8 mouse cellular contexts compared by ENCODE assay signal in the genomic region with DNA sequence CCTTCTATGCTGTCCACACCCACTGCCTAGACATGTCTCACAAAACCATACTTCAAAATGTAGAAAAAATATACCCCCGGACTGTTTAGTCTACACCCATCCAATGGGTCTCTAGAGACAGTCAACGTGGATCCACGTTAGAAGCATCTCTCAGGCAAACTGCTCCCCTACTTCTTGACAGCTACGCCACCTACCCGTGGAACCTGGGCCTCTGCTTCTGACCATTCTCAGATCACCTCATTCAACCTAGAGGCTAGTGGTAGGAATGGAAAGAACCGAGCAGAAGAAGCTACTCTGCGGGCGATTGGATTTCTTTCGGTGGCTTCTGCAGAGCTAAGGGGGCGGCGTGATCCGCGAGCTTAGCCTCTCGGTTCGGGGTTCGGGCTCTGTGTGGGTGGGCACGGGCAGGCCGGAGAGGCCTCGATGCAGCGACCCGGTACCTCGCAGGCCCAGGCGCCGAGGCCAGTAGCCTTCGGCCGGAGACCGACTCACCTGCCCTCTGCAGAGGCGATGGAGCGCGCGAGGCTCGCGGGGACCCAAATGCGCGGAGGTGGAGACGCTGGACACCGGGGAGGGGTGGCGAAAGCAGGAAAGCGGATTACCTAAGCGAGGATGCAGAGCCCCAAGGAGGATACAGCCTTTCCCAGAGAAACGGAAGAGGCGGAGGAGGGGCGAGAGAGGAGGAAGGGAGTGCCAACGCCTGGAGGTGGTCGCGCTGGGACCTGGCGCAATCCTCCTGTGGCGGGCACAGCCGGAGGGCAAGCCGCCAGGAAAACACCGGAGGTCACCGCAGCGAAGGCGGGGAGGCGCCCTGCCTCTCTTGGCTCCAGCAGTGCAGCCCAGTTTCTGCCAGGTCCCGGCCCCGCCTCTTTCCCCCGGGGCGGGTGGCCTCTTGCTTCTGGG. TPM values are rescaled to one million over a fixed set of nuclear protein-coding genes. Genes with fewer than 3 reads are reported as not detected.
DNase-seq lines count a peak whose midpoint lies in the region; ATAC-seq and TF ChIP-seq lines count a peak whose summit lies in the region.

A gene (minus strand): TSS at position 779 of the 903 bp plus-strand sequence.

- 1% methylated on average over 58 of the region's 59 CpGs for WGBS in heart, embryonic 11.5 days (ENCODE audit: insufficient replicate concordance)
- WGBS in kidney, embryonic 16.5 days = under 1% methylated on average over 58 of the region's 59 CpGs
- 2% methylated on average over 59 of the region's 59 CpGs for WGBS in liver, embryonic 12.5 days (ENCODE audit: insufficient replicate concordance)

- peaks cover 10% of the 10 kb centered on the region for H3K27me3 ChIP-seq in erythroblast, embryonic 14.5 days (ENCODE audit: control insufficient read depth)
- no peaks in the 10 kb centered on the region for H3K27me3 ChIP-seq in heart, embryonic 11.5 days (ENCODE audit: control insufficient read depth, insufficient read depth, low read length)
- H3K27me3 ChIP-seq in kidney, embryonic 16.5 days (ENCODE audit: insufficient read depth, low read length) = no peaks in the 10 kb centered on the region
- peaks cover 3% of the 10 kb centered on the region; the same call in 1 of the 2 replicates for H3K27me3 ChIP-seq in liver, embryonic 12.5 days (replicated peaks)
- H3K27me3 ChIP-seq in splenic B cell, adult 2 months (ENCODE audit: control insufficient read depth, insufficient read depth, low read length, poor library complexity, severe bottlenecking) = no peaks in the 10 kb centered on the region

- peak within 1 kb of the TSS; percentile 64 for H3K4me3 ChIP-seq in erythroblast, embryonic 14.5 days (replicated peaks)
- peak within 1 kb of the TSS; percentile 80 for H3K4me3 ChIP-seq in heart, embryonic 11.5 days (ENCODE audit: low read depth, low read length)
- H3K4me3 ChIP-seq in kidney, embryonic 16.5 days (ENCODE audit: low read length) = peak within 1 kb of the TSS; percentile 70
- H3K4me3 ChIP-seq in liver, embryonic 12.5 days = peak within 1 kb of the TSS; percentile 66

- peak within 1 kb of the TSS; percentile 55; the same call in 1 of the 2 replicates for H3K27ac ChIP-seq in heart, embryonic 11.5 days (ENCODE audit: low read depth, low read length)
- H3K27ac ChIP-seq in kidney, embryonic 16.5 days (ENCODE audit: low read length) = peak within 1 kb of the TSS; percentile 79
- peak within 1 kb of the TSS; percentile 34; the same call in 1 of the 2 replicates for H3K27ac ChIP-seq in liver, embryonic 12.5 days

- peak; percentile 43; the same call in 1 of the 2 replicates for TF ChIP-seq CTCF in brain, embryonic 14.5 days (IDR thresholded peaks at IDR 0.05; ENCODE audit: borderline replicate concordance, extremely low read depth, insufficient read depth, insufficient read length)

- peak; percentile 20; the same call in 1 of the 2 replicates for TF ChIP-seq POLR2A in brain, embryonic 14.5 days (IDR thresholded peaks at IDR 0.05; ENCODE audit: borderline replicate concordance, extremely low read depth, insufficient read depth, insufficient read length, poor library complexity, severe bottlenecking)

- H3K36me3 ChIP-seq in erythroblast, embryonic 14.5 days (ENCODE audit: control insufficient read depth) = no peaks in the 10 kb centered on the region
- no peaks in the 10 kb centered on the region for H3K36me3 ChIP-seq in heart, embryonic 11.5 days (ENCODE audit: control insufficient read depth, insufficient read depth, low read length)
- no peaks in the 10 kb centered on the region for H3K36me3 ChIP-seq in kidney, embryonic 16.5 days (ENCODE audit: insufficient read depth, low read length)
- H3K36me3 ChIP-seq in liver, embryonic 12.5 days = no peaks in the 10 kb centered on the region
- H3K36me3 ChIP-seq in splenic B cell, adult 2 months (ENCODE audit: control insufficient read depth, insufficient read depth, low read length, poor library complexity, severe bottlenecking) = no peaks in the 10 kb centered on the region

- H3K9ac ChIP-seq in heart, embryonic 11.5 days (ENCODE audit: low read depth, low read length) = peak within 1 kb of the TSS; percentile 82
- peak within 1 kb of the TSS; percentile 81 for H3K9ac ChIP-seq in kidney, embryonic 16.5 days (replicated peaks; ENCODE audit: low read length)
- peak within 1 kb of the TSS; percentile 71 for H3K9ac ChIP-seq in liver, embryonic 12.5 days

- peaks cover 11% of the 10 kb centered on the region for H3K4me1 ChIP-seq in erythroblast, embryonic 14.5 days (ENCODE audit: control insufficient read depth)
- H3K4me1 ChIP-seq in heart, embryonic 11.5 days (ENCODE audit: control insufficient read depth, insufficient read depth, low read length) = no peaks in the 10 kb centered on the region
- H3K4me1 ChIP-seq in kidney, embryonic 16.5 days (ENCODE audit: insufficient read depth, low read length) = peaks cover 11% of the 10 kb centered on the region
- peaks cover 14% of the 10 kb centered on the region for H3K4me1 ChIP-seq in liver, embryonic 12.5 days

- DNase-seq in CD4-positive, CD25-positive, alpha-beta regulatory T cell, adult 2 months (ENCODE audit: low read depth, low spot score) = peak; percentile 86
- DNase-seq in brain, embryonic 14.5 days (ENCODE audit: low read depth) = peak; percentile 86
- peak; percentile 85 for DNase-seq in naive thymus-derived CD4-positive, alpha-beta T cell, adult 2 months (ENCODE audit: low read depth)
- DNase-seq in splenic B cell, adult 2 months (ENCODE audit: low read depth, low spot score) = peak; percentile 83

- H3K4me2 ChIP-seq in heart, embryonic 11.5 days = peak within 1 kb of the TSS; percentile 90
- H3K4me2 ChIP-seq in kidney, embryonic 16.5 days (replicated peaks; ENCODE audit: low read depth, low read length) = peak within 1 kb of the TSS; percentile 88
- H3K4me2 ChIP-seq in liver, embryonic 12.5 days = peak within 1 kb of the TSS; percentile 86

- no peaks in the 10 kb centered on the region for H3K9me3 ChIP-seq in erythroblast, embryonic 14.5 days (ENCODE audit: control insufficient read depth, low read length)
- no peaks in the 10 kb centered on the region for H3K9me3 ChIP-seq in heart, embryonic 11.5 days (replicated peaks; ENCODE audit: control insufficient read depth, low read length)
- no peaks in the 10 kb centered on the region for H3K9me3 ChIP-seq in kidney, embryonic 16.5 days (ENCODE audit: low read length)
- no peaks in the 10 kb centered on the region for H3K9me3 ChIP-seq in liver, embryonic 12.5 days (replicated peaks)

- peak; percentile 78 for ATAC-seq in heart, embryonic 11.5 days (replicated peaks; ENCODE audit: insufficient number of reproducible peaks, low FRiP score, low TSS enrichment)
- peak; percentile 87 for ATAC-seq in kidney, embryonic 16.5 days (ENCODE audit: low FRiP score, low TSS enrichment)
- peak; percentile 80 for ATAC-seq in liver, embryonic 12.5 days

RNA-seq across cellular contexts. Expression of the gene that starts here (rescaled TPM):
- polyA plus RNA-seq in brain, embryonic 14.5 days (2012; rRNA removed) = 19.9 and 22.9 TPM in 2 replicates
- 0.01 TPM in 2 replicates for polyA plus RNA-seq in erythroblast, embryonic 14.5 days (2012)
- polyA plus RNA-seq in heart, embryonic 11.5 days (2014; fragmentation: Nextera tagmentation; extraction: Ambion mirVana) = 13.9 and 15.0 TPM in 2 replicates
- polyA plus RNA-seq in kidney, embryonic 16.5 days (2015; fragmentation: Nextera tagmentation; extraction: Ambion mirVana) = 15.9 and 22.3 TPM in 2 replicates
- polyA plus RNA-seq in liver, embryonic 12.5 days (2016; fragmentation: Nextera tagmentation; extraction: Ambion mirVana) = 5.4 and 6.2 TPM in 2 replicates

Comparison
In these comparisons a context has a peak if more than half of its experiments do, and no peak if none do; other contexts are left out.
1. Peak in every context shown above with its lines: DNase-seq, ATAC-seq, H3K4me3 ChIP-seq and H3K27ac ChIP-seq.